Mouse (Mus musculus) spleen, adult 2 months (tissue): ENCODE measurements around the gene Nphp1.

Source experiments
- CTCF ChIP-seq: fragments of 200-500 bp; IDR thresholded peaks from 2 replicates; pipeline ENCODE4 v1.5.1; 2011; ENCODE audit warnings: mild to moderate bottlenecking, inconsistent platforms; ENCODE audit not compliant: insufficient read depth, insufficient read length, insufficient replicate concordance; ENCODE audit errors: extremely low read depth
- POLR2A ChIP-seq: fragments of 200-500 bp; IDR thresholded peaks from 2 replicates; pipeline ENCODE4 v1.6.1; 2011; ENCODE audit warnings: low read depth, low read length, inconsistent platforms

GRCm38 (mm10) chr2:127832833-127833190, 44.1 kb upstream of the Nphp1 start:
- no peak for TF ChIP-seq CTCF
- TF ChIP-seq POLR2A: no peak
